Mouse (Mus musculus): ENCODE measurements around the gene Ercc2. TPM values are rescaled to one million over a fixed set of nuclear protein-coding genes. Genes with fewer than 3 reads are reported as not detected.

Ercc2 gene
- total RNA-seq, 2 experiments from 2014 or later: 26.1 to 40.0 TPM

- DNase-seq (ENCODE audit: low spot score in 2 of 2): no peak
Observed at GRCm38 (mm10) chr7:19358634-19359033, 23.2 kb upstream of the Ercc2 start.

GRCm38 (mm10) chr7:19359299-19359891, 22.4 kb upstream of the Ercc2 start, which contains the start of the genes Cd3eap and Ppp1r13l:
TSS of gene Cd3eap (minus strand) at chr7:19359483.
TSS of gene Ppp1r13l (plus strand) at chr7:19359749.
- intact Hi-C loops (cut with DNase I): no loop called here
- DNase-seq (ENCODE audit: low spot score in 2 of 2): peak; percentile 91 to 92

More at GRCm38 (mm10) chr7:19358634-19359033, 23.2 kb upstream of the Ercc2 start:
- intact Hi-C loops (cut with DNase I): no loop called here

GRCm38 (mm10) chr7:19359892-19360641, 21.7 kb upstream of the Ercc2 start:
- peak; percentile 74 to 75 for DNase-seq (ENCODE audit: low spot score in 2 of 2)
- intact Hi-C loops (cut with DNase I): no loop called here

- DNase-seq (ENCODE audit: low spot score in 2 of 2): peak; percentile 89 to 93
- intact Hi-C loops (cut with DNase I): no loop called here
Observed at GRCm38 (mm10) chr7:19360944-19361343, 20.9 kb upstream of the Ercc2 start.

- intact Hi-C loops (cut with DNase I): no loop called here
Observed at GRCm38 (mm10) chr7:19361720-19362119, 20.1 kb upstream of the Ercc2 start.

GRCm38 (mm10) chr7:19362276-19362675, 19.5 kb upstream of the Ercc2 start:
- intact Hi-C loops (cut with DNase I): no loop called here
- DNase-seq (ENCODE audit: low spot score in 2 of 2): no peak

More at GRCm38 (mm10) chr7:19361720-19362119, 20.1 kb upstream of the Ercc2 start:
- peak; percentile 64 to 66 for DNase-seq (ENCODE audit: low spot score in 2 of 2)

GRCm38 (mm10) chr7:19363881-19364280, 17.9 kb upstream of the Ercc2 start:
- peak; percentile 43 to 49 for DNase-seq (ENCODE audit: low spot score in 2 of 2)
- intact Hi-C loops (cut with DNase I): no loop called here

- intact Hi-C loops (cut with DNase I): no loop called here
- no peak for DNase-seq (ENCODE audit: low spot score in 2 of 2)
Observed at GRCm38 (mm10) chr7:19365376-19365775, 16.4 kb upstream of the Ercc2 start.

GRCm38 (mm10) chr7:19368380-19368779, 13.4 kb upstream of the Ercc2 start:
- DNase-seq (ENCODE audit: low spot score in 2 of 2): no peak
- intact Hi-C loops (cut with DNase I): no loop called here

GRCm38 (mm10) chr7:19369823-19370425, 11.9 kb upstream of the Ercc2 start:
- peak; percentile 69 to 75 for DNase-seq (ENCODE audit: low spot score in 2 of 2)
- intact Hi-C loops (cut with DNase I): no loop called here

- intact Hi-C loops (cut with DNase I): no loop called here
Observed at GRCm38 (mm10) chr7:19373367-19373766, 8.4 kb upstream of the Ercc2 start.

GRCm38 (mm10) chr7:19375368-19375767, 6.4 kb upstream of the Ercc2 start:
- no peak for DNase-seq (ENCODE audit: low spot score in 2 of 2)
- intact Hi-C loops (cut with DNase I): no loop called here

More at GRCm38 (mm10) chr7:19373367-19373766, 8.4 kb upstream of the Ercc2 start:
- DNase-seq (ENCODE audit: low spot score in 2 of 2): no peak

- no peak for DNase-seq (ENCODE audit: low spot score in 2 of 2)
- intact Hi-C loops (cut with DNase I): no loop called here
Observed at GRCm38 (mm10) chr7:19376019-19376418, 5.8 kb upstream of the Ercc2 start.

GRCm38 (mm10) chr7:19378049-19378448, 3.8 kb upstream of the Ercc2 start:
- no peak for DNase-seq (ENCODE audit: low spot score in 2 of 2)
- intact Hi-C loops (cut with DNase I): no loop called here

- DNase-seq (ENCODE audit: low spot score in 2 of 2): no peak
- intact Hi-C loops (cut with DNase I): no loop called here
Observed at GRCm38 (mm10) chr7:19382166-19382541, 344 bp downstream of the Ercc2 start.

- intact Hi-C loops (cut with DNase I): no loop called here
- no peak for DNase-seq (ENCODE audit: low spot score in 2 of 2)
Observed at GRCm38 (mm10) chr7:19383708-19384107, 1.9 kb downstream of the Ercc2 start.

GRCm38 (mm10) chr7:19388699-19389413, 7.0 kb downstream of the Ercc2 start:
- DNase-seq (ENCODE audit: low spot score in 2 of 2): no peak
- intact Hi-C loops (cut with DNase I): no loop called here

GRCm38 (mm10) chr7:19394484-19394883, 12.7 kb downstream of the Ercc2 start:
- no peak for DNase-seq (ENCODE audit: low spot score in 2 of 2)
- intact Hi-C loops (cut with DNase I): no loop called here

GRCm38 (mm10) chr7:19399496-19400280, 17.9 kb downstream of the Ercc2 start:
- no peak for DNase-seq (ENCODE audit: low spot score in 2 of 2)
- intact Hi-C loops (cut with DNase I): no loop called here

Measured in left cerebral cortex, postnatal 36 days (tissue).